Mouse (Mus musculus): ENCODE measurements at regions not wholly inside any gene's neighbourhood (a gene's known extent, or its start where the extent isn't known, plus 50 kb on each side); places are given as distances from the start of the nearest gene placed in this dataset.
"Not testable (repeated sequence)": the region's sequence is repeated elsewhere in the genome, so short reads cannot be mapped to it uniquely, and the experiment has no call there.

- not testable (repeated sequence) for ATAC-seq (ENCODE audit: low FRiP score, low read depth); H3K36me3 ChIP-seq; H3K27me3 ChIP-seq; H3K27ac ChIP-seq (replicated peaks); H3K4me2 ChIP-seq; H3K4me3 ChIP-seq; H3K4me1 ChIP-seq (replicated peaks); H3K9ac ChIP-seq
- peaks cover 11% of the 10 kb centered on the region; the same call in 1 of the 2 replicates for H3K9me3 ChIP-seq
- 37% methylated on average over 6 of the region's 6 CpGs for WGBS
Observed at GRCm38 (mm10) chr3:3302657-3303056, 2447.9 kb upstream of the Gm8797 start.

GRCm38 (mm10) chr3:3308461-3308860 lies 2442.1 kb upstream of the Gm8797 start:
- H3K4me1 ChIP-seq (replicated peaks), result no peaks in the 10 kb centered on the region
- no peaks in the 10 kb centered on the region for H3K36me3 ChIP-seq
- H3K9me3 ChIP-seq, result no peaks in the 10 kb centered on the region
- no peak overlapping the region for H3K9ac ChIP-seq
- H3K27ac ChIP-seq (replicated peaks), result no peak overlapping the region
- H3K27me3 ChIP-seq, result no peaks in the 10 kb centered on the region
- H3K4me2 ChIP-seq, result peak overlapping the region; percentile 32; the same call in 1 of the 2 replicates
- no peak for ATAC-seq (ENCODE audit: low FRiP score, low read depth)
- H3K4me3 ChIP-seq, result peak overlapping the region; percentile 19
- WGBS, result 62% methylated on average over 14 of the region's 14 CpGs

GRCm38 (mm10) chr3:3308996-3309395 lies 2441.6 kb upstream of the Gm8797 start:
- 63% methylated on average over 18 of the region's 18 CpGs for WGBS
- ATAC-seq (ENCODE audit: low FRiP score, low read depth), result no peak
- H3K4me2 ChIP-seq, result peak overlapping the region; percentile 32; the same call in 1 of the 2 replicates
- H3K27ac ChIP-seq (replicated peaks), result no peak overlapping the region
- no peak overlapping the region for H3K9ac ChIP-seq
- H3K9me3 ChIP-seq, result no peaks in the 10 kb centered on the region
- no peaks in the 10 kb centered on the region for H3K4me1 ChIP-seq (replicated peaks)
- H3K36me3 ChIP-seq, result no peaks in the 10 kb centered on the region
- peak overlapping the region; percentile 19; the same call in 1 of the 2 replicates for H3K4me3 ChIP-seq
- H3K27me3 ChIP-seq, result no peaks in the 10 kb centered on the region

- no peaks in the 10 kb centered on the region for H3K36me3 ChIP-seq
- H3K4me3 ChIP-seq, result no peak overlapping the region
- H3K4me1 ChIP-seq (replicated peaks), result no peaks in the 10 kb centered on the region
- H3K4me2 ChIP-seq, result no peak overlapping the region
- H3K27me3 ChIP-seq, result no peaks in the 10 kb centered on the region
- WGBS, result 47% methylated on average over 1 of the region's 1 CpGs
- H3K9ac ChIP-seq, result no peak overlapping the region
- no peak overlapping the region for H3K27ac ChIP-seq (replicated peaks)
- no peaks in the 10 kb centered on the region for H3K9me3 ChIP-seq
- ATAC-seq (ENCODE audit: low FRiP score, low read depth), result no peak
Observed at GRCm38 (mm10) chr3:3310811-3311210, 2439.8 kb upstream of the Gm8797 start.

- no peak for ATAC-seq (ENCODE audit: low FRiP score, low read depth)
- WGBS, result 48% methylated on average over 5 of the region's 5 CpGs
- no peak overlapping the region for H3K4me3 ChIP-seq
- no peaks in the 10 kb centered on the region for H3K27me3 ChIP-seq
- no peaks in the 10 kb centered on the region for H3K9me3 ChIP-seq
- no peaks in the 10 kb centered on the region for H3K4me1 ChIP-seq (replicated peaks)
- H3K27ac ChIP-seq (replicated peaks), result no peak overlapping the region
- no peak overlapping the region for H3K4me2 ChIP-seq
- H3K9ac ChIP-seq, result no peak overlapping the region
- no peaks in the 10 kb centered on the region for H3K36me3 ChIP-seq
Observed at GRCm38 (mm10) chr3:3349634-3350033, 2401.0 kb upstream of the Gm8797 start.

GRCm38 (mm10) chr3:3370859-3371258 lies 2379.7 kb upstream of the Gm8797 start:
- not testable (repeated sequence) for H3K27me3 ChIP-seq; H3K27ac ChIP-seq (replicated peaks); H3K4me2 ChIP-seq; H3K36me3 ChIP-seq; H3K4me3 ChIP-seq; H3K4me1 ChIP-seq (replicated peaks); ATAC-seq (ENCODE audit: low FRiP score, low read depth); H3K9ac ChIP-seq; H3K9me3 ChIP-seq

- peak; percentile 84 for ATAC-seq (ENCODE audit: low FRiP score, low read depth)
- 20% methylated on average over 3 of the region's 3 CpGs for WGBS
Observed at GRCm38 (mm10) chr3:3388056-3388770, 2362.4 kb upstream of the Gm8797 start.

More at GRCm38 (mm10) chr3:3388056-3388770, 2362.4 kb upstream of the Gm8797 start:
- no peaks in the 10 kb centered on the region for H3K9me3 ChIP-seq
- H3K27me3 ChIP-seq, result no peaks in the 10 kb centered on the region
- H3K4me1 ChIP-seq (replicated peaks), result no peaks in the 10 kb centered on the region
- H3K4me3 ChIP-seq, result no peak overlapping the region
- no peaks in the 10 kb centered on the region for H3K36me3 ChIP-seq
- no peak overlapping the region for H3K4me2 ChIP-seq
- no peak overlapping the region for H3K27ac ChIP-seq (replicated peaks)
- H3K9ac ChIP-seq, result no peak overlapping the region
